Mouse (Mus musculus) liver, embryonic 14.5 days (tissue): ENCODE results near the gene Ttc34.

Source experiments
- CTCF ChIP-seq: IDR thresholded peaks from 2 replicates; pipeline ENCODE4 v1.5.1; 2016; ENCODE audit warnings: antibody characterized with exemption, low read depth, control low read depth
- EP300 ChIP-seq: IDR thresholded peaks from 2 replicates; pipeline ENCODE4 v1.6.1; 2016; ENCODE audit warnings: antibody characterized with exemption, low read depth

DNA sequence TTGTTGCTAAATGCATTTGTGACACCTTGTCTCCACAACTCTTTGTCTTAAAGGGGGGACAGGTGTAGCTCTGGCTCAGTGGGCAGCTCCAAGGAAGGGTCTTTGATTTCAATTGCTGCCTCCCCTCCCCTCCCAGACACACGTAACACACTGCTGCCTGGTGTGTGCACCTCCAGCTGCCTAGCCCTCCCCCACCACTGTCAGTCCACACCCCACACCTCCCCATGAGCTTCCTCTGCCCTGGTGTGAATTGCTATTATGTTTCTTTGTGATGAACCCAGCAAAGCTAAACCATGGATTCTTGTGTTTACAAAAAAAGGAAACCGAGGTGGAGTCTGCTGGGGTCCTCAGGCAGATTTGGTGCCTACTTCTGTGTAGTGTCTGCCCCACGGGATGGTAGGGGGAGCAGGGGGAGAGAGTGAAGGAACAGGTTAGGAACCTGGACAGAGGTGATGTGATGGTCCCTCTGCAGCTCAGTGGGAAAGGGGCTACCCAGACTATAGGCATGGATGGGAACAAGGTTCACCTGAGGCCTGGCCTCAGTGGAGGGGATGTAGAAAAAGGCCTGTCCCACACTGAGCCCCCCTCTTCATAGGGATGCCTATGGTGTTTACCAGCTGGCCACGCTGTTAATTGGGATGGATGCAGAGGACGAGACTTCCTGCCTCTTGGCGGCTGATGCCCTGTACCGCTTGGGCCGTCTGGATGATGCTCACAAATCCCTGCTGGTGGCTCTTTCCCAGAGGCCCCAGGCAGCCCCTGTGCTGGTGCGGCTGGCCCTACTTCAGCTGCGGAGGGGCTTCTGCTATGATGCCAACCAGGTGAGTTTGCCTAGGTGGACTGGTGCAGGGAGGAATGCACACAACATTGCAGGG, 20.3 kb downstream of the Ttc34 start:
- TF ChIP-seq CTCF = no peak
- TF ChIP-seq EP300 = no peak
